8 mouse cellular contexts compared by ENCODE assay signal in the genomic region with DNA sequence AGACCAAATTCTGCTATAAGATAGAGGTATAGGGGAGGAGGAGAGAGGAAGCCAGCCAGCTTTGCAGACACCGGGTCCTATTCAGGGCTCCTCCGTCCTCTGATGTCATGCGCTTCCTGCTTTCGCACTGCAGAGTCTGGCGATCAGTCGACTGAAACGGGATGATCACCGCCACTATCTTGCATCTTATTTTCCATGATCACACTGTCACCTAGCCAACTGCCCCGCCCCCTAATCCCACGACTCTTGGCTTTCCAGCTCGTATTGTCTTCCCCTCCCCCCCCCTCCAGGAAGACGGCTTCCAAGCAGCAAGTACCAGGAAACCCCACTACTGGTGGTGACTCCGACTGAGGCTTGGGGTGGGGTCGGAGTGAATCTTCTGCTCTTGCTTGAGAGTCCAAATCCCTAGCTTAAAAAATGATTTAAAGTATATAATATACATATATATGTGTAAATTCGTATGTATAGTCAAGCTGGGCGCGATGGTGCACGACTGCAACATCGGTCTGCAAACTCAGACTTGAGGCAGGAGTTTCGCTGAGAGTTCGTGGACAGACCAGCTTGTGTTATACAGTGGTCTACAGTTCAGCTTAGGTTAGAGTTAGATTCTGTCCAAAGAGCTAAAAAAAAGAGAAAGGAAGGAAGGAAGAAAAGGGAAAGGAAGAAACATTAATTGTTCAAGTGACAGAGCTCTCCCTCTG.
DNase-seq lines count a peak whose midpoint lies in the region; ATAC-seq and TF ChIP-seq lines count a peak whose summit lies in the region.

No protein-coding gene starts in this region.

- TF ChIP-seq CTCF in bone marrow, adult 2 months (IDR thresholded peaks at IDR 0.05; ENCODE audit: control insufficient read depth, insufficient read depth, low read length): no peak

- no peaks in the 10 kb centered on the region for H3K36me3 ChIP-seq in embryonic facial prominence, embryonic 15.5 days
- H3K36me3 ChIP-seq in heart, embryonic 13.5 days: no peaks in the 10 kb centered on the region
- no peaks in the 10 kb centered on the region for H3K36me3 ChIP-seq in kidney, embryonic 16.5 days (ENCODE audit: insufficient read depth, low read length)
- H3K36me3 ChIP-seq in liver, embryonic 16.5 days (ENCODE audit: control insufficient read depth, insufficient read depth): no peaks in the 10 kb centered on the region
- H3K36me3 ChIP-seq in neural tube, embryonic 11.5 days (ENCODE audit: control insufficient read depth, insufficient read depth, low read length): no peaks in the 10 kb centered on the region

- no peaks in the 10 kb centered on the region; the same call in 1 of the 2 replicates for H3K4me1 ChIP-seq in bone marrow, adult 2 months (ENCODE audit: control insufficient read depth, insufficient read depth, low read length)
- peaks cover 4% of the 10 kb centered on the region; the same call in 1 of the 2 replicates for H3K4me1 ChIP-seq in embryonic facial prominence, embryonic 15.5 days
- peaks cover 34% of the 10 kb centered on the region for H3K4me1 ChIP-seq in heart, embryonic 13.5 days
- peaks cover 12% of the 10 kb centered on the region for H3K4me1 ChIP-seq in kidney, embryonic 16.5 days (ENCODE audit: insufficient read depth, low read length)
- peaks cover 20% of the 10 kb centered on the region for H3K4me1 ChIP-seq in liver, embryonic 16.5 days (ENCODE audit: control insufficient read depth, low read depth, low read length)
- H3K4me1 ChIP-seq in neural tube, embryonic 11.5 days (ENCODE audit: control insufficient read depth, insufficient read depth, low read length): no peaks in the 10 kb centered on the region

- peak overlapping the region; percentile 76 for H3K27ac ChIP-seq in bone marrow, adult 2 months (ENCODE audit: control insufficient read depth, insufficient read depth, low read depth, low read length, poor library complexity)
- H3K27ac ChIP-seq in embryonic facial prominence, embryonic 15.5 days (replicated peaks): peak overlapping the region; percentile 92
- H3K27ac ChIP-seq in heart, embryonic 13.5 days (replicated peaks): peak overlapping the region; percentile 87
- H3K27ac ChIP-seq in kidney, embryonic 16.5 days (ENCODE audit: low read length): peak overlapping the region; percentile 93
- H3K27ac ChIP-seq in liver, embryonic 16.5 days (ENCODE audit: low read length): peak overlapping the region; percentile 76
- peak overlapping the region; percentile 53; the same call in 1 of the 2 replicates for H3K27ac ChIP-seq in neural tube, embryonic 11.5 days (ENCODE audit: low read depth, low read length)

- peak; percentile 92 for DNase-seq in CD4-positive, CD25-positive, alpha-beta regulatory T cell, adult 2 months (ENCODE audit: low read depth, low spot score)
- DNase-seq in neural tube, embryonic 11.5 days (ENCODE audit: low spot score): peak; percentile 53
- peak; percentile 80 for DNase-seq in testis, postnatal 10 days (ENCODE audit: low spot score)

- H3K27me3 ChIP-seq in embryonic facial prominence, embryonic 15.5 days: peaks cover 12% of the 10 kb centered on the region; the same call in 1 of the 2 replicates
- peaks cover 47% of the 10 kb centered on the region for H3K27me3 ChIP-seq in heart, embryonic 13.5 days (replicated peaks)
- no peaks in the 10 kb centered on the region for H3K27me3 ChIP-seq in kidney, embryonic 16.5 days (ENCODE audit: insufficient read depth, low read length)
- peaks cover 3% of the 10 kb centered on the region for H3K27me3 ChIP-seq in liver, embryonic 16.5 days (ENCODE audit: control insufficient read depth, insufficient read depth, low read depth, low read length)
- H3K27me3 ChIP-seq in neural tube, embryonic 11.5 days (ENCODE audit: control insufficient read depth, insufficient read depth, low read length): no peaks in the 10 kb centered on the region

- H3K9me3 ChIP-seq in embryonic facial prominence, embryonic 15.5 days (replicated peaks): no peaks in the 10 kb centered on the region
- H3K9me3 ChIP-seq in heart, embryonic 13.5 days: no peaks in the 10 kb centered on the region
- H3K9me3 ChIP-seq in kidney, embryonic 16.5 days (ENCODE audit: low read length): no peaks in the 10 kb centered on the region
- no peaks in the 10 kb centered on the region for H3K9me3 ChIP-seq in liver, embryonic 16.5 days (replicated peaks; ENCODE audit: control insufficient read depth, low read length)
- H3K9me3 ChIP-seq in neural tube, embryonic 11.5 days (ENCODE audit: control insufficient read depth, low read length): no peaks in the 10 kb centered on the region

- WGBS in bone marrow, adult 2 months: under 1% methylated on average over 21 of the region's 21 CpGs
- WGBS in embryonic facial prominence, embryonic 15.5 days: under 1% methylated on average over 21 of the region's 21 CpGs
- under 1% methylated on average over 21 of the region's 21 CpGs for WGBS in heart, embryonic 13.5 days
- WGBS in kidney, embryonic 16.5 days: under 1% methylated on average over 21 of the region's 21 CpGs
- WGBS in liver, embryonic 16.5 days (ENCODE audit: insufficient replicate concordance): under 1% methylated on average over 21 of the region's 21 CpGs
- WGBS in neural tube, embryonic 11.5 days: under 1% methylated on average over 21 of the region's 21 CpGs

- peak; percentile 49 for ATAC-seq in embryonic facial prominence, embryonic 15.5 days (ENCODE audit: insufficient number of reproducible peaks, low FRiP score, low TSS enrichment, low read depth)
- peak; percentile 7 for ATAC-seq in heart, embryonic 13.5 days (ENCODE audit: extremely low read depth, insufficient number of reproducible peaks, low FRiP score, low TSS enrichment)
- ATAC-seq in kidney, embryonic 16.5 days (ENCODE audit: low FRiP score, low TSS enrichment): peak; percentile 40
- ATAC-seq in liver, embryonic 16.5 days (ENCODE audit: low read depth): no peak
- peak; percentile 24; the same call in 1 of the 2 replicates for ATAC-seq in neural tube, embryonic 11.5 days (ENCODE audit: insufficient read depth, low FRiP score, low TSS enrichment)

- H3K4me3 ChIP-seq in bone marrow, adult 2 months (replicated peaks; ENCODE audit: control insufficient read depth, low read depth, low read length): peak overlapping the region; percentile 73
- peak overlapping the region; percentile 55 for H3K4me3 ChIP-seq in embryonic facial prominence, embryonic 15.5 days (replicated peaks)
- peak overlapping the region; percentile 51 for H3K4me3 ChIP-seq in heart, embryonic 13.5 days
- peak overlapping the region; percentile 57 for H3K4me3 ChIP-seq in kidney, embryonic 16.5 days (ENCODE audit: low read length)
- peak overlapping the region; percentile 63 for H3K4me3 ChIP-seq in liver, embryonic 16.5 days (ENCODE audit: low read depth, low read length)
- peak overlapping the region; percentile 42 for H3K4me3 ChIP-seq in neural tube, embryonic 11.5 days (ENCODE audit: low read depth, low read length)

- H3K4me2 ChIP-seq in embryonic facial prominence, embryonic 15.5 days (replicated peaks): peak overlapping the region; percentile 92
- H3K4me2 ChIP-seq in heart, embryonic 13.5 days: peak overlapping the region; percentile 76
- H3K4me2 ChIP-seq in kidney, embryonic 16.5 days (replicated peaks; ENCODE audit: low read depth, low read length): peak overlapping the region; percentile 98
- H3K4me2 ChIP-seq in liver, embryonic 16.5 days (ENCODE audit: low read depth, low read length): peak overlapping the region; percentile 95
- peak overlapping the region; percentile 91 for H3K4me2 ChIP-seq in neural tube, embryonic 11.5 days (ENCODE audit: low read depth)

- H3K9ac ChIP-seq in embryonic facial prominence, embryonic 15.5 days: peak overlapping the region; percentile 44
- peak overlapping the region; percentile 79 for H3K9ac ChIP-seq in heart, embryonic 13.5 days
- H3K9ac ChIP-seq in kidney, embryonic 16.5 days (replicated peaks; ENCODE audit: low read length): peak overlapping the region; percentile 67
- peak overlapping the region; percentile 63 for H3K9ac ChIP-seq in liver, embryonic 16.5 days (ENCODE audit: low read depth, low read length)
- H3K9ac ChIP-seq in neural tube, embryonic 11.5 days (ENCODE audit: low read length): peak overlapping the region; percentile 33

- no peak for TF ChIP-seq POLR2A in bone marrow, adult 2 months (IDR thresholded peaks at IDR 0.05; ENCODE audit: borderline replicate concordance, control insufficient read depth, low read depth, low read length)
